Mouse (Mus musculus): Measurements from ENCODE around the gene Slc19a3. TPM values are rescaled to one million over a fixed set of nuclear protein-coding genes. Genes with fewer than 3 reads are reported as not detected.
A peak's percentile ranks its signal among the peaks of the same experiment; 100 is the strongest.
"Not testable (repeated sequence)": the region's sequence is repeated elsewhere in the genome, so short reads cannot be mapped to it uniquely, and the experiment has no call there.

Gene Slc19a3
- polyA plus RNA-seq, 1 experiment from 2014 or later = 0.94 TPM

DNA sequence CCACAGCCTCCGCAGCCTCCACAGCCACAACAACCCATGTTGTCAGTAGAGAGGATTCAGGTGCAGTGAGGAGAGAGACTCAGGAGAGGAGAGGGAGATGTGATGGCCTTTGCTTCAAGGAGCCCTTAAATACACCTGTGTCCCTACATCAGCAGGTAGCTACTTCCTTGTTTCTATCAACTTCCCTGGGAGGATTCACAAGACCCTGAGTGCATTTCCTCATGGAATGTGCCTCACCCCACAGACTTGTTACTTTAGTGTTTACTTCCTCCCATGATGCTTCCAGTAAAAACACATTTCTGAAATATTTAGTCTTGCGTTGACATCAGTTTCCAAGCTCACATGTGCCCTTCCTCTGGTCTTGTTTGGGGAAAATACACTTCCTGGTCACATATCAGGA is 4.1 kb upstream of the Slc19a3 start, which contains the start of gene Krtap28-10:
Krtap28-10 (minus strand) TSS at position 101 of the 400 bp plus-strand sequence.
- Histone ChIP-seq H3K9ac (no peak within 1 kb of the TSS), H3K27me3 (replicated peaks) (no peaks in the 10 kb centered on the region), H3K4me3 (no peak within 1 kb of the TSS), H3K4me2 (no peak within 1 kb of the TSS), H3K4me1 (0 out of 2 replicates have a peak, but pooled peaks cover 6% of the 10 kb centered on the region), H3K27ac (no peak within 1 kb of the TSS), H3K9me3 (no peaks in the 10 kb centered on the region), H3K36me3 (replicated peaks) (no peaks in the 10 kb centered on the region)
- no peak for ATAC-seq (replicated peaks)
- 98% methylated on average over 2 of the region's 2 CpGs for WGBS

DNA sequence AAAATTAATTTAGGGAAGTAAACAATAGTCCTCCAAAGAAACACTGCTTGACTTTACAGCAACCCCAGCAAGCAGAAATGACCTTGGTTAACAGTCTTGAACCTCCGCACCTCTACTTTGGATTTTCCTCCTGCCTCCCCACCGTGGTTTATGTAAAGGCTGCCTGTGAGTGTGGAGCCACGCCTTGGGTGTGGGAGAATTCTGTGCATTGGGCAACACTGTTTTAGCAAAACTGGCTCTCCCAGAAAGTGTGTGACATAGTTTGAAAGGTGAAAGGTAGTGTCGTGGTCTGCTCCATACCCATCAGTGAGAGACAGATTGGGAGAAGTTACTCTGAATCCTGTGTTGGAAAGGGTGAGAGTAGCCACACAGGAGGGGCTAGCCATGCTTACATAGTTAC is 832 bp upstream of the Slc19a3 start:
- Histone ChIP-seq H3K9me3 (no peaks in the 10 kb centered on the region), H3K27ac (no peak overlapping the region), H3K36me3 (replicated peaks) (no peaks in the 10 kb centered on the region), H3K4me1 (0 out of 2 replicates have a peak, but pooled peaks cover 6% of the 10 kb centered on the region), H3K9ac (no peak overlapping the region), H3K4me2 (no peak overlapping the region), H3K27me3 (replicated peaks) (no peaks in the 10 kb centered on the region), H3K4me3 (no peak overlapping the region)
- WGBS = 83% methylated on average over 4 of the region's 4 CpGs
- ATAC-seq (replicated peaks) = no peak

DNA sequence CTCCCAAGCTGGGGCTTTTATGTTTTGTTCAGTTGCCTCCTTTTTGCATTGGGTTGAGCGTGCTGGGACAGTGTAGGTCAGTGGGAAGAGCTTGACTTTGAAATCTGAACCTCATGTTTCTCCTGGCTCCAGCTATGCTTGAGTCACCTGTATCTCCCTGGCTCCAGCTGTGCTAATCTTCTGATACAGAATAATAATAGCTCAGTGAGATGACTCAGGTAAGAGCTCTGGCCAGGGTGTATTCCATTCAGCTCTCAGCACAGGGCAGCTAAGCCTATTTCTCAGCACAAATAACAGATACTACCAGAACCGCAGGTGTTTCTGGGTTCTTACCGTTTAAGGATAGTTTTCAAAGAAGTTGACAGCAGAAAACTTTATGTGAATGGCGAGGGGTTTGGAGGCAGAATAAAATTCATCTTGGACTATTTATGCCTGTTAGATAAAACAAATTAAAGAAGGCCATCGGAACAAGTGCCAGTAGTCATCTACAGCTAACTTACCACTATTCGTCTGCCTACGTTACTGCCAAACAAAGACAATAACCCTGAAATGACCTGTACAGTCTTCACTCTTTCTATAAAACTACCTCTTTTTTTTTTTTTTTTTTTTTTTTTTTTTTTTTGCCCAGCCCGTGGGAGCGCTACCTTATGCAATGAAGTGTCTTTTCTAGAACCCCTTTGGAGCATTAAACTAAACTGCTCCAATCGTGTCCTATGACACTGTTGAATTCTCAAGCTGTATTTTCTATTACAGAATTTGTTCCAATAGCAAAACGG is 1.2 kb downstream of the Slc19a3 start:
- Histone ChIP-seq H3K27me3 (replicated peaks) (no peaks in the 10 kb centered on the region), H3K9me3 (no peaks in the 10 kb centered on the region), H3K4me2 (peak overlapping the region; percentile 54; the same call in 1 of the 2 replicates), H3K4me3 (no peak overlapping the region), H3K27ac (no peak overlapping the region), H3K4me1 (0 out of 2 replicates have a peak, but pooled peaks cover 6% of the 10 kb centered on the region), H3K36me3 (replicated peaks) (no peaks in the 10 kb centered on the region), H3K9ac (no peak overlapping the region)
- ATAC-seq (replicated peaks) = no peak
- 67% methylated on average over 11 of the region's 11 CpGs for WGBS

DNA sequence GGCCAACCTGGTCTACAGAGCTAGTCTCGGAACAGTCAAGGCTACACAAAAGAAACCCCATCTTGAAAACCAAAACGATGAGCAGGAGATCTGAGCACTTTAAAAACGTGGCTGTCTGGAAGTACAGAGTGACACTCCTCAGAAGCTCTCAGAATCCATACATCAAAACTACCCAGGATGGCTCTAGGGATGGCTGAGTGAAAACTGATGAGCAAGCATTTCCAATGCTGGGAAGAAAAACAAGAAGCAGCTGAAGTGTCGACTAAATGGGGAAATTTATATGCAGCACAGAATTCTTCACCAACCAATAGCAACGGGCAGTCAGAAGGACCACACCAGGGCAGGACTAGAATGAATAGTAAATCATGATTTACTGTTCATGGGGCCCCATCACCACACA is 3.7 kb downstream of the Slc19a3 start:
- no peak for ATAC-seq (replicated peaks)

DNA sequence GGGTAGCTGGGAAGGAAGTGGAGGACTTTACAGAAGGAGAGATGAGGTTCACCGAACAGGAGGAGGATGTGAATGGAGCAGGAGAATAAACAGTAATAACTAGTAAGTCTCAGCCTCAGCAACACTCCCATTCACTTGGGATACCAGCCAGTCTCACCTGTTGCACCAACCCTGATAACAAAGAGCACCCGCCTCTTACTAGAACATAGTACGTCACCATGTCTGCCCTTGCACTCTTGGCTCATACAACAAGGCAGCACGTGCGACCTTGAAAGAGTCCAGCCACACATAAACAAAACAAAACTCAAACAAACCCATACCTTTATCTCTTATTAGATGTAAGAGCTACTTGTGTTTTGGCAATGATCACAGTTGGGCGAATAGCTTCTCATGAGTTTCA is 5.7 kb downstream of the Slc19a3 start:
- Histone ChIP-seq H3K4me3 (no peak overlapping the region), H3K27me3 (replicated peaks) (no peaks in the 10 kb centered on the region), H3K36me3 (replicated peaks) (no peaks in the 10 kb centered on the region), H3K9me3 (no peaks in the 10 kb centered on the region), H3K9ac (no peak overlapping the region), H3K4me1 (0 out of 2 replicates have a peak, but pooled peaks cover under 1% of the 10 kb centered on the region), H3K27ac (no peak overlapping the region), H3K4me2 (no peak overlapping the region)
- WGBS = 93% methylated on average over 6 of the region's 6 CpGs
- ATAC-seq (replicated peaks) = no peak

More for the DNA sequence above, 3.7 kb downstream of the Slc19a3 start:
- WGBS = 68% methylated on average over 5 of the region's 5 CpGs
- H3K9ac ChIP-seq = no peak overlapping the region
- H3K4me3 ChIP-seq = no peak overlapping the region
- H3K27me3 ChIP-seq (replicated peaks) = no peaks in the 10 kb centered on the region
- H3K27ac ChIP-seq = no peak overlapping the region
- H3K9me3 ChIP-seq = no peaks in the 10 kb centered on the region
- H3K4me2 ChIP-seq = no peak overlapping the region
- H3K4me1 ChIP-seq = 0 out of 2 replicates have a peak, but pooled peaks cover 6% of the 10 kb centered on the region
- no peaks in the 10 kb centered on the region for H3K36me3 ChIP-seq (replicated peaks)

DNA sequence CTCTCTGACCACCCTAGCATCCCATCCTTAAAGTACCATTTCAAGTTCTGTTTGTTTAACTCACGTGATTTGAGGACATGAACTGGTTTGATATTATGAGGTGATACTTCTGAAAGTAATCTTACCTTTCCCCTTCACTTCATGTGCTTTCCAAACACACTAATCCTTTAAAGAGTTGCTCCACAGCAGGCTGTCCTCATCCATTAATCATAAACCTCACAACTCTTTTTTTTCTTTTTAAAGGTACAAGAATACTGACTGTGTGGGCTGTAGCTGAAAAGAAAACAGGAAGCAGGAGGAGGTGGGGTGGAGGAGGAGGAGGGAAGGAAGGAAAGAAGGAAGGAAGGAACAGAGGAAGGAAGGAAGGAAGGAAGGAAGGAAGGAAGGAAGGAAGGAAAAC is 6.3 kb downstream of the Slc19a3 start:
- Histone ChIP-seq H3K4me3 (no peak overlapping the region), H3K27ac (no peak overlapping the region), H3K9ac (no peak overlapping the region), H3K4me1 (no peaks in the 10 kb centered on the region), H3K9me3 (no peaks in the 10 kb centered on the region), H3K36me3 (replicated peaks) (no peaks in the 10 kb centered on the region), H3K4me2 (no peak overlapping the region), H3K27me3 (replicated peaks) (no peaks in the 10 kb centered on the region)
- ATAC-seq (replicated peaks) = no peak
- WGBS = 33% methylated on average over 1 of the region's 1 CpGs

DNA sequence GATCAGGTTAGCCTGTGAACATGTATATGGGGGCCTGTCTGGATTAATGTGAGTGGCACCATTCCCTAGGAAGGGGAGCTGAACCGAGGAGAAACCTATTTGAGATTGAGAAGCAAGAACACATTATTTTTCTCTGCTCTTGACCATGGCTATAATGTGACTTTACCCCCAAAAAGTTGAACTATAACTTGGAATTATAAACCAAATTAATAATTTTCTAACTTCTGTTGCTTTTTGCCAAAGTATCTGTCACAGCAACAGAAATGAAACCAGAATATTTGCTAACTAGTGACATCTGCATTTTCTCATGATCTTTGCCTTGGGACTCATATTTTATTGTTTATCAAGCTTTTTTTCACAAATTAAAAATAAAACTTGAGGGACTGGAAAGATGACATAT is 21.7 kb downstream of the Slc19a3 start:
- 73% methylated on average over 1 of the region's 1 CpGs for WGBS
- no peak for ATAC-seq (replicated peaks)
- H3K9ac ChIP-seq = no peak overlapping the region
- H3K36me3 ChIP-seq (replicated peaks) = no peaks in the 10 kb centered on the region
- H3K4me2 ChIP-seq = no peak overlapping the region
- H3K27ac ChIP-seq = no peak overlapping the region
- no peaks in the 10 kb centered on the region for H3K27me3 ChIP-seq (replicated peaks)
- H3K4me1 ChIP-seq = no peaks in the 10 kb centered on the region
- H3K4me3 ChIP-seq = no peak overlapping the region
- no peaks in the 10 kb centered on the region for H3K9me3 ChIP-seq

DNA sequence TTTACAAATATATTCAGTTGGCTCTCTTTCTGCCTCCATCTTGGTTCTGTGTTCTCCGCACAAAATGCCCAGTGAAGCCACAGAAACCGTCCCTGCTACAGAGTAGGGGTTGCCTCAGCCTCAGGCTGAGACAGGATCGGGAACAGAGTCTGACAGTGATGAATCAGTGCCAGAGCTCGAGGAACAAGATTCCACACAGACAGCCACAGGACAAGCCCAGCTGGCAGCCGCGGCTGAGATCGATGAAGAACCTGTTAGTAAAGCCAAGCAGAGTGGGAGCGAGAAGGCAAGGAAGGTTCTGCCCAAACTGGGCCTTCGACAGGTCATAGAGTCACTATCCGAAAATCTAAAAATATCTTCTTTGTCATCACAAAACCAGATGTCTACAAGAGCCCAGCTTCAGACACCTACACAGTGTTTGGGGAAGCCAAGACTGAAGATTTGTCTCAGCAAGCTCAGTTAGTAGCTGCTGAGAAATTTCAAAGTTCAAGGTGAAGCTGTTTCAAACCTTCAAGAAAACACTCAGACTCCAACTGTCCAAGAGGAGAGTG is 22.8 kb downstream of the Slc19a3 start:
- no peaks in the 10 kb centered on the region for H3K36me3 ChIP-seq (replicated peaks)
- H3K4me2 ChIP-seq = no peak overlapping the region
- H3K9me3 ChIP-seq = no peaks in the 10 kb centered on the region
- no peaks in the 10 kb centered on the region for H3K27me3 ChIP-seq (replicated peaks)
- WGBS = 90% methylated on average over 10 of the region's 10 CpGs
- H3K4me3 ChIP-seq = no peak overlapping the region
- no peaks in the 10 kb centered on the region for H3K4me1 ChIP-seq
- ATAC-seq (replicated peaks) = no peak
- no peak overlapping the region for H3K27ac ChIP-seq
- no peak overlapping the region for H3K9ac ChIP-seq

DNA sequence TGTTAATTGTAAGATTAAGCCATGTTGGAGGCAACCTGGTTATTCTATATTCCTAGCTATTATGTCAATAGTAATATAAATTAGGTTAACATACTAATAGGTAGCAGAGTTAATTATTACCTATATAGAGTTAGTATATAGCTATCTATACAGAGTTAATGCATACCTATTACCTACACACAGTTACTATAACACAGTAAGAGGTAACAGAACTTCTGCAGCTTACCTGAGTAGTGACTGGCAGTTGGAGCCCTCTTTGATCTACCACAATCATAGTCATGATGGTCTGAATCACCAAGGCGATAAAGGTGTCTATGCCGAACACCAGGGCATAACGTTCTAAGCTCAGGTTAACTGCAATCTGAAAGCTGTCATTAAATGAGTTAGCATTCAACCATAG is 23.8 kb downstream of the Slc19a3 start:
- no peak overlapping the region for H3K9ac ChIP-seq
- WGBS = 93% methylated on average over 3 of the region's 3 CpGs
- H3K4me2 ChIP-seq = no peak overlapping the region
- H3K9me3 ChIP-seq = no peaks in the 10 kb centered on the region
- H3K27ac ChIP-seq = no peak overlapping the region
- no peaks in the 10 kb centered on the region for H3K27me3 ChIP-seq (replicated peaks)
- H3K4me1 ChIP-seq = no peaks in the 10 kb centered on the region
- ATAC-seq (replicated peaks) = no peak
- no peaks in the 10 kb centered on the region for H3K36me3 ChIP-seq (replicated peaks)
- no peak overlapping the region for H3K4me3 ChIP-seq

DNA sequence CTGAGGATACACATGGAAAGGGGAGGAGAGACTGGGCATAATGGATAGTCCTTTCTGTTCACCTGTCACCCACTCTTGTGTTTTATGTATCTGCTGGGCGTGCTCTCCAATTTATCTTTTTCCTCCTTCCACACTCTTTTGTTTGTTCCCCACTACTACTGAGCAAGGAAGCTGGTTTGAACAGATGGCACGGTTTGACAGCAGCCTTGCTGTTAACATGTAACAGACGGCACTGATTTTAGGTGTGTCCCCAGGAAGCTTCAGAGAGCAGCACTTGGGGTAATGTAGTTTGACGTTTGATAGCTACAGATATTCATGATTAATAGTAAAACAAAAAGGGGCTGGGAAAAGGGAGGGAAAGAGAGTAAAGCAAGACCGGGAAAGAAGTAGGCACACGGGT is 30.8 kb downstream of the Slc19a3 start:
- H3K4me2 ChIP-seq = no peak overlapping the region
- H3K27ac ChIP-seq = no peak overlapping the region
- 86% methylated on average over 6 of the region's 6 CpGs for WGBS
- H3K36me3 ChIP-seq (replicated peaks) = no peaks in the 10 kb centered on the region
- no peaks in the 10 kb centered on the region for H3K27me3 ChIP-seq (replicated peaks)
- no peaks in the 10 kb centered on the region for H3K4me1 ChIP-seq
- no peaks in the 10 kb centered on the region for H3K9me3 ChIP-seq
- H3K4me3 ChIP-seq = no peak overlapping the region
- no peak overlapping the region for H3K9ac ChIP-seq
- ATAC-seq (replicated peaks) = no peak

DNA sequence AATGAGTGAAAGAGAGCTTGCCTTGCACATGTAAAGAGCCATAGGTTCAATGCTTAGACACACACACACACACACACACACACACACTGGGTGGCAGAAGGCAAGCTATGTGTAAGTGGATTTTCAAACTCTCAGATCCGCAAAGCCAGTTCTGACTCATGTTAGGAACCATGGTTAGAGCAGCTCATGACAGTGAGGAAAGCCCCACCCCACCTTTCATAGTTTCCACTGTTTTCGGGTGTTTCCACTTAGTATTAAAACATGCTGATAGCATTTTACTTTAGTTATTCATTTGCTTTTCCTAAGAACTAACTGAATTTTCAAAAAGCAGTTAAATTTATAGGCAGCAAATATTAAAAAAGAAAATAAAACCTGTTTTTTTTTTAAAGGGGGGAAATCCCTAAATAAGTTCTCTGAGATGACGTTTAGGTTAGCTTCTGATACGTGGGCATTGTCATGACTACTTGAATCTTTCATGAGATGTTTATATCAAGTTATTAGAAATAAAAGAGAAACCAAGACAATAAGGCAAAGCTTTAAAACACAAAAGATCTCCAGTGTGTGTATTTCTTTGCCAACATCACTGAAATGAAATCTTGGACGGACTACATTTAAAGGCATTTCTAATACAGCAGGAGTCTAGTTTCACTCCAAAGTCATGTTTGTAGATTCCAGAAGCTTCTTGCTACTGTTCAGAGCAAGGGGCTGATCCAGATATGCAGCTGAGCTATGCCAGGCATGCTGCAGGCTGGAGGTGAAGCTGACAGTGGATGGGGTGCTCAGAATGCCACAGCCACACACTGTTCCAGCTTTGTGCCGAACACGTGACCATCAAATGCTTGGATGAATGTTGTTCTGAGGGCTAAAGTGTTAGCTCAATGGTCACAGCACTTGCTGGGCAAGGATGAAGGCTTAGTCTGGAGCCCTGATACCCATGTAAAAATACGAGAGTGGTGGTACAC is 31.7 kb downstream of the Slc19a3 start:
- H3K4me2 ChIP-seq = no peak overlapping the region
- no peaks in the 10 kb centered on the region for H3K27me3 ChIP-seq (replicated peaks)
- no peaks in the 10 kb centered on the region for H3K36me3 ChIP-seq (replicated peaks)
- H3K4me1 ChIP-seq = no peaks in the 10 kb centered on the region
- H3K9me3 ChIP-seq = no peaks in the 10 kb centered on the region
- WGBS = 85% methylated on average over 8 of the region's 8 CpGs
- no peak overlapping the region for H3K4me3 ChIP-seq
- no peak overlapping the region for H3K27ac ChIP-seq
- no peak overlapping the region for H3K9ac ChIP-seq
- no peak for ATAC-seq (replicated peaks)

DNA sequence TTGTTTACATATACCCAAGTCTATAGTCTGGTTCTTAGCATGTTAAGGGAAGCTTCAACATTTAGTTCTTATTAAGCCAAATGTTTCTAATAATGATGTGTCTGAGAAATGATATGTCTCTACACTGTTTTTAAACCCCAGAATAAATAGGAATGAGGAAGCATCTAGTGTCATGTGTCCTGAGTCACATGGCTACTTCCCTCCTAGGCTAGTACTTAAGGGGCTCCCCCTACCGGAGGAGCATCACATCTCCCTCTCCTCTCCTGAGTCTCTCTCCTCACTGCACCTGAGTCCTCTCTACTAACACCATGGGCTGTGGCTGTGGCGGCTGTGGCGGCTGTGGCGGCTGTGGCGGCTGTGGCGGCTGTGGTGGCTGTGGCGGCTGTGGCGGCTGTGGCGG is 37.9 kb downstream of the Slc19a3 start, which contains the start of gene Gm47959:
Gm47959 (plus strand) TSS at position 243 of the 400 bp plus-strand sequence.
- not testable (repeated sequence) for H3K4me2 ChIP-seq; H3K36me3 ChIP-seq (replicated peaks); H3K4me3 ChIP-seq; ATAC-seq (replicated peaks); H3K4me1 ChIP-seq; H3K27me3 ChIP-seq (replicated peaks); H3K9me3 ChIP-seq; H3K27ac ChIP-seq; H3K9ac ChIP-seq
- 96% methylated on average over 7 of the region's 9 CpGs for WGBS

Data from midbrain, embryonic 15.5 days (tissue).